Mouse (Mus musculus): Measurements from ENCODE around the gene Epb41l1. TPM values are rescaled to one million over a fixed set of nuclear protein-coding genes. Genes with fewer than 3 reads are reported as not detected.

Gene Epb41l1
- total RNA-seq, 4 experiments from 2014 or later, result 322 to 352 (median 336) TPM

DNA sequence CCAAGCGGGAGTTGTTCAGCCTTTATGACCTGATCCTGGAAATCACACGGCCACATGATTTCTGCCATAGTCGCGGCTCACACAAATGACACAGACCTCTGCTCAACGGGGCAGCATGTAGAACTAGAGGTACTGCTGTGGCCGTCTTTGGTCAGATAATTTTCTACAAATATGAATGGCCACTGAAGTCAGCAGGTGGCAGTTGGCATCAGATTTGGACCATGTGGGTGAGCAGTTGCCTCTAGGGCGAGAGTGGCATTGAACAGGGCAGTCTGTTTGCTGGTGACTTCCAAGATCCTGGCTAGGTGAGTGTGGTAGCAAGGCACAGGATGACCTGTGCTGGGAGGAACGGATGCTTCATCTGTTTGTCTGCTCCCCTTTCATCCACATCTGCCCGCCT lies 168.8 kb downstream of the Epb41l1 start:
- no peak for DNase-seq (ENCODE audit: low spot score in 2 of 2)

Small RNA genes within 50 kb of the gene (microRNA-seq; reads per million reads assigned to microRNA genes)
- gene Gm22758, result 0 reads per million in 2 experiments

Other genes starting within 250 kb of the Epb41l1 start
- gene Rbm39, start 240.7 kb upstream of the Epb41l1 start, total RNA-seq (2022), result 100 to 1,000 TPM; 305 to 360 (median 339) TPM
- 100 to 1,000 TPM in 3 of 4 experiments, 10 to 100 TPM in 1; 98.7 to 122 (median 109) TPM for gene Phf20, start 224.4 kb upstream of the Epb41l1 start, total RNA-seq (2022)
- gene Cnbd2, start 108.6 kb upstream of the Epb41l1 start, total RNA-seq (2022), result 1 to 10 TPM; 4.8 to 7.1 (median 6.8) TPM
- gene Scand1, start 108.2 kb upstream of the Epb41l1 start, total RNA-seq (2022), result 10 to 100 TPM; 59.9 to 80.3 (median 72.3) TPM
- 10 to 100 TPM; 35.7 to 39.3 (median 37.2) TPM for gene Aar2, start 126.7 kb downstream of the Epb41l1 start, total RNA-seq (2022)
- 100 to 1,000 TPM; 180 to 193 (median 189) TPM for gene Dlgap4, start 192.8 kb downstream of the Epb41l1 start, total RNA-seq (2022)